Mouse (Mus musculus): ENCODE measurements at regions not wholly inside any gene's neighbourhood (a gene's known extent, or its start where the extent isn't known, plus 50 kb on each side); places are given as distances from the start of the nearest gene placed in this dataset.

DNA sequence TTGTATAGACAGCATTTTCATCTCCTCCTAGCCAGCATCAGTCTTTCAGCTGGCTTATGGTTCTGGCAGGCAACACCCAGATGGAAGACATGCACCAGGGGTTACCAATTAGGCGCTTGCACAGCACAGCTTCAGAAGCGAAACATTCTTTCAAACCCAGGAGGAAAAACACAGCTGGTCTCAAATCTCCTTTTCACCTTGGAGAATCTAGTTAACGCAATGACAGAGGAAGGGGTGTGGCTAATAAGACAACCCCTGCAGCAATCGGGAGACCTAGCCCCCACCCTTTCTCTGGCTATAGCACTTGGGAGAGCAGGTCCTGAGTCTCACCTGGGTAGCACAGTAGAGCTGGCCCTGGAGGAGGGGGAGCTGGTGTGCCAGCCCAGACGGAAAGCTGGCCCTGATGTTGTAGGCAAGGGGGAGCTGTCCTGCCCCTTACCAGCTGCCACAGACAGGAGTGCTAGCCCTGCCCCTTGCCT lies 84.4 kb upstream of the Thpo start:
- TF ChIP-seq CTCF (IDR thresholded peaks at IDR 0.05; ENCODE audit: low read depth), result no peak
- no peak for TF ChIP-seq EP300 (IDR thresholded peaks at IDR 0.05; ENCODE audit: low read depth)

Measured in liver, embryonic 14.5 days (tissue).